Mouse (Mus musculus) kidney, embryonic 15.5 days (tissue): ENCODE results near the gene Hsd17b3. TPM values are rescaled to one million over a fixed set of nuclear protein-coding genes. Genes with fewer than 3 reads are reported as not detected.

Source experiments
- ATAC-seq: fragments of 200-750 bp; cut with Nextera tagmentation; replicated peaks from 2 replicates; pipeline ENCODE4 v1.8.0; 2017; ENCODE audit warnings: moderate TSS enrichment; ENCODE audit not compliant: low FRiP score
- H3K27ac ChIP-seq: fragments of 300-500 bp; sonication (generic); 2 replicates; pipeline ENCODE4 v1.5.1; 2015; ENCODE audit warnings: mild to moderate bottlenecking, inconsistent platforms
- H3K27me3 ChIP-seq: fragments of 300-500 bp; sonication (generic); 2 replicates; pipeline ENCODE4 v1.6.1; 2015; ENCODE audit warnings: inconsistent platforms
- H3K36me3 ChIP-seq: fragments of 300-500 bp; sonication (generic); 2 replicates; pipeline ENCODE4 v1.6.1; 2015; ENCODE audit warnings: inconsistent platforms
- H3K4me1 ChIP-seq: fragments of 300-500 bp; sonication (generic); 2 replicates; pipeline ENCODE4 v1.6.1; 2015; ENCODE audit warnings: inconsistent platforms
- H3K4me2 ChIP-seq: fragments of 300-500 bp; sonication (generic); 2 replicates; pipeline ENCODE4 v1.6.1; 2015; ENCODE audit warnings: moderate library complexity, mild to moderate bottlenecking, inconsistent platforms
- H3K4me3 ChIP-seq: fragments of 300-500 bp; sonication (generic); replicated peaks from 2 replicates; pipeline ENCODE4 v1.5.1; 2015; ENCODE audit warnings: mild to moderate bottlenecking, inconsistent platforms
- H3K9ac ChIP-seq: fragments of 300-500 bp; sonication (generic); 2 replicates; pipeline ENCODE4 v1.6.1; 2015; ENCODE audit warnings: mild to moderate bottlenecking, inconsistent platforms
- H3K9me3 ChIP-seq: fragments of 300-500 bp; sonication (generic); replicated peaks from 2 replicates; pipeline ENCODE4 v1.6.1; 2016; ENCODE audit warnings: inconsistent platforms
- WGBS: fragments of 180-500 bp; shearing (Covaris S2); methylation state at CpG from one replicate; pipeline ENCODE4 v1.1.7; 2015; ENCODE audit warnings: mixed read lengths; 5-methylcytosine and 5-hydroxymethylcytosine counted together
- polyA plus RNA-seq: library from polyadenylated mRNA; unstranded; fragments of >200 nt; fragmentation: Nextera tagmentation; extraction: Ambion mirVana; gene quantifications from 2 replicates; pipeline ENCODE4 v1.2.1, GENCODE M21; 2015

Hsd17b3 gene
- polyA plus RNA-seq, 1 experiment from 2014 or later: not detected

- H3K27ac ChIP-seq: no peak overlapping the region
- H3K9ac ChIP-seq: no peak overlapping the region
- no peak overlapping the region for H3K4me3 ChIP-seq
- no peak overlapping the region for H3K4me2 ChIP-seq
- no peaks in the 10 kb centered on the region for H3K4me1 ChIP-seq
- no peak for ATAC-seq
- H3K36me3 ChIP-seq: no peaks in the 10 kb centered on the region
- WGBS: 66% methylated on average over 4 of the region's 4 CpGs
- no peaks in the 10 kb centered on the region for H3K27me3 ChIP-seq
- H3K9me3 ChIP-seq: no peaks in the 10 kb centered on the region
These were observed 77.9 kb downstream of the Hsd17b3 start for GRCm38 (mm10) chr13:64011157-64011556.

Other genes with a start within 250 kb of the Hsd17b3 start
- gene Slc35d2, start 40.1 kb upstream of the Hsd17b3 start, polyA plus RNA-seq: 3.9 and 4.7 TPM in 2 replicates
- gene Zfp367, start 64.0 kb upstream of the Hsd17b3 start, polyA plus RNA-seq: 17.1 and 17.6 TPM in 2 replicates
- gene Habp4, start 72.6 kb upstream of the Hsd17b3 start, polyA plus RNA-seq: 26.1 and 27.1 TPM in 2 replicates
- 14.8 and 17.5 TPM in 2 replicates for gene Cdc14b, start 186.1 kb upstream of the Hsd17b3 start, polyA plus RNA-seq
- gene Aaed1, start 223.5 kb upstream of the Hsd17b3 start, polyA plus RNA-seq: 56.5 and 58.1 TPM in 2 replicates